Mouse (Mus musculus) kidney, adult 2 months (tissue): ENCODE data around the gene Lclat1. TPM values are rescaled to one million over a fixed set of nuclear protein-coding genes. Genes with fewer than 3 reads are reported as not detected.
"Not testable (repeated sequence)": the region's sequence is repeated elsewhere in the genome, so short reads cannot be mapped to it uniquely, and the experiment has no call there.

Experiments used
- DNase-seq: peaks from one replicate; pipeline ENCODE4 v3.0.0; 2021
- H3K27ac ChIP-seq: fragments of 200-500 bp; 2 replicates; pipeline ENCODE4 v1.5.1; 2012; ENCODE audit warnings: low read depth, low read length, control low read depth, inconsistent platforms; ENCODE audit not compliant: insufficient read depth
- H3K27me3 ChIP-seq: fragments of 200-500 bp; replicated peaks from 2 replicates; pipeline ENCODE4 v1.6.1; 2012; ENCODE audit warnings: mild to moderate bottlenecking, moderate library complexity, low read length, inconsistent platforms; ENCODE audit not compliant: control insufficient read depth, insufficient read depth
- H3K36me3 ChIP-seq: fragments of 200-500 bp; 2 replicates; pipeline ENCODE4 v1.6.1; 2012; ENCODE audit warnings: mild to moderate bottlenecking, moderate library complexity, low read length, inconsistent platforms; ENCODE audit not compliant: control insufficient read depth, insufficient read depth
- H3K4me1 ChIP-seq: fragments of 200-500 bp; 2 replicates; pipeline ENCODE4 v1.6.1; 2011; ENCODE audit warnings: low read length; ENCODE audit not compliant: control insufficient read depth, insufficient read depth
- H3K4me3 ChIP-seq: fragments of 200-500 bp; 2 replicates; pipeline ENCODE4 v1.5.1; 2011; ENCODE audit warnings: mild to moderate bottlenecking, low read depth, low read length, control low read depth; ENCODE audit not compliant: insufficient read depth
- CTCF ChIP-seq: fragments of 200-500 bp; conservative IDR thresholded peaks from 2 replicates; pipeline ENCODE4 v1.5.1; 2011; ENCODE audit warnings: low read depth, mild to moderate bottlenecking, control low read depth, low read length, moderate library complexity, mixed read lengths; ENCODE audit not compliant: insufficient read depth, insufficient read length
- POLR2A ChIP-seq: fragments of 200-500 bp; IDR thresholded peaks from one replicate; pipeline ENCODE4 v1.6.1; 2011; ENCODE audit warnings: low read depth, low read length, control low read depth
- WGBS: fragments of 180-500 bp; shearing (Covaris S2); methylation state at CpG from one replicate; pipeline ENCODE4 v1.1.7; 2018; 5-methylcytosine and 5-hydroxymethylcytosine counted together
- polyA plus RNA-seq: library from polyadenylated mRNA; depleted of rRNA; stranded (reverse); fragments of >200 nt; gene quantifications from 2 replicates; pipeline ENCODE4 v1.2.3, GENCODE M21; 2012

Lclat1 gene
- polyA plus RNA-seq, 1 experiment: 18.8 TPM

GRCm38 (mm10) chr17:73142029-73142428 lies 34.2 kb downstream of the Lclat1 start:
- DNase-seq: no peak
- Histone ChIP-seq H3K36me3 (no peaks in the 10 kb centered on the region), H3K4me3 (no peak overlapping the region), H3K27ac (no peak overlapping the region), H3K27me3 (no peaks in the 10 kb centered on the region), H3K4me1 (no peaks in the 10 kb centered on the region)
- 75% methylated on average over 4 of the region's 4 CpGs for WGBS
- TF ChIP-seq CTCF: no peak
- no peak for TF ChIP-seq POLR2A

- no peak overlapping the region for H3K27ac ChIP-seq
- H3K4me3 ChIP-seq: no peak overlapping the region
- no peak for TF ChIP-seq POLR2A
- no peak for TF ChIP-seq CTCF
- WGBS: 53% methylated on average over 2 of the region's 2 CpGs
- no peaks in the 10 kb centered on the region for H3K27me3 ChIP-seq
- H3K36me3 ChIP-seq: no peaks in the 10 kb centered on the region
- peak; percentile 20 for DNase-seq
- H3K4me1 ChIP-seq: no peaks in the 10 kb centered on the region
Observed at GRCm38 (mm10) chr17:73142445-73142844, 34.7 kb downstream of the Lclat1 start.

- Histone ChIP-seq H3K27ac (no peak overlapping the region), H3K4me3 (no peak overlapping the region), H3K27me3 (no peaks in the 10 kb centered on the region), H3K36me3 (no peaks in the 10 kb centered on the region), H3K4me1 (no peaks in the 10 kb centered on the region)
- 90% methylated on average over 2 of the region's 2 CpGs for WGBS
- TF ChIP-seq CTCF: no peak
- TF ChIP-seq POLR2A: no peak
- DNase-seq: no peak
Observed at GRCm38 (mm10) chr17:73145426-73145825, 37.6 kb downstream of the Lclat1 start.

GRCm38 (mm10) chr17:73148607-73149006 lies 40.8 kb downstream of the Lclat1 start:
- Histone ChIP-seq H3K36me3 (no peaks in the 10 kb centered on the region), H3K4me3 (no peak overlapping the region), H3K4me1 (no peaks in the 10 kb centered on the region), H3K27me3 (no peaks in the 10 kb centered on the region), H3K27ac (no peak overlapping the region)
- peak; percentile 57 for DNase-seq
- TF ChIP-seq POLR2A: no peak
- WGBS: 33% methylated on average over 2 of the region's 2 CpGs

GRCm38 (mm10) chr17:73152790-73153525 lies 45.2 kb downstream of the Lclat1 start:
- H3K4me1 ChIP-seq, H3K4me3 ChIP-seq, H3K36me3 ChIP-seq, H3K27me3 ChIP-seq, DNase-seq, H3K27ac ChIP-seq: not testable (repeated sequence)
- 98% methylated on average over 3 of the region's 3 CpGs for WGBS

GRCm38 (mm10) chr17:73153672-73154071 lies 45.9 kb downstream of the Lclat1 start:
- Histone ChIP-seq H3K27me3 (no peaks in the 10 kb centered on the region), H3K27ac (no peak overlapping the region), H3K4me3 (no peak overlapping the region), H3K36me3 (no peaks in the 10 kb centered on the region), H3K4me1 (peaks cover 2% of the 10 kb centered on the region; the same call in 1 of the 2 replicates)
- 61% methylated on average over 2 of the region's 2 CpGs for WGBS
- TF ChIP-seq CTCF: no peak
- peak; percentile 17 for DNase-seq

- 68% methylated on average over 1 of the region's 1 CpGs for WGBS
- H3K36me3 ChIP-seq: no peaks in the 10 kb centered on the region
- peaks cover 2% of the 10 kb centered on the region; the same call in 1 of the 2 replicates for H3K4me1 ChIP-seq
- no peaks in the 10 kb centered on the region for H3K27me3 ChIP-seq
- no peak overlapping the region for H3K4me3 ChIP-seq
- DNase-seq: no peak
- no peak for TF ChIP-seq POLR2A
- TF ChIP-seq CTCF: no peak
- no peak overlapping the region for H3K27ac ChIP-seq
Observed at GRCm38 (mm10) chr17:73156606-73157005, 48.8 kb downstream of the Lclat1 start.

GRCm38 (mm10) chr17:73161795-73162194 lies 54.0 kb downstream of the Lclat1 start:
- TF ChIP-seq CTCF (no peak), POLR2A (no peak)

More at GRCm38 (mm10) chr17:73161795-73162194, 54.0 kb downstream of the Lclat1 start:
- H3K27ac ChIP-seq: no peak overlapping the region
- no peaks in the 10 kb centered on the region for H3K4me1 ChIP-seq
- DNase-seq: no peak
- no peaks in the 10 kb centered on the region for H3K36me3 ChIP-seq
- no peak overlapping the region for H3K4me3 ChIP-seq
- H3K27me3 ChIP-seq: no peaks in the 10 kb centered on the region
- WGBS: 81% methylated on average over 6 of the region's 6 CpGs
